ENCODE assay signal across 9 mouse cellular contexts in genomic region chr9:95407586-95408220, GRCm38 (mm10). TPM values are rescaled to one million over a fixed set of nuclear protein-coding genes. Genes with fewer than 3 reads are reported as not detected.
DNase-seq lines count a peak whose midpoint lies in the region; ATAC-seq and TF ChIP-seq lines count a peak whose summit lies in the region.
"Had no signal": no experiment of that assay in that cellular context is flagged by ENCODE, and none has a peak within 500 bp of the region (broad histone marks: within the 10 kb centered on the region; RNA-seq: fewer than 3 reads in every experiment).

No protein-coding gene starts in this region.

- no peaks in the 10 kb centered on the region for H3K36me3 ChIP-seq in spleen, adult 2 months (ENCODE audit: control insufficient read depth, insufficient read depth, low read length)
- H3K36me3 ChIP-seq in liver, embryonic 11.5 days (ENCODE audit: control insufficient read depth, insufficient read depth, low read length) = no peaks in the 10 kb centered on the region
- no peaks in the 10 kb centered on the region for H3K36me3 ChIP-seq in midbrain, embryonic 16.5 days (ENCODE audit: control insufficient read depth, insufficient read depth, low read length)

- ATAC-seq in liver, embryonic 11.5 days (replicated peaks; ENCODE audit: low FRiP score) = 0 out of 2 replicates have a peak, but pooled peaks have one; percentile 8
- peak; percentile 40 for ATAC-seq in midbrain, embryonic 16.5 days

- H3K4me2 ChIP-seq in liver, embryonic 11.5 days = peak overlapping the region; percentile 84
- peak overlapping the region; percentile 86 for H3K4me2 ChIP-seq in midbrain, embryonic 16.5 days (ENCODE audit: low read length)

- TF ChIP-seq POLR2A in spleen, adult 2 months (IDR thresholded peaks at IDR 0.05; ENCODE audit: low read depth, low read length) = no peak
- no peak; the same call in 1 of the 2 replicates for TF ChIP-seq POLR2A in embryonic fibroblast, embryonic 13.5 days (IDR thresholded peaks at IDR 0.05; ENCODE audit: low read depth, low read length)

- peaks cover 13% of the 10 kb centered on the region for H3K4me1 ChIP-seq in spleen, adult 2 months (ENCODE audit: control insufficient read depth, insufficient read depth, insufficient read length)
- H3K4me1 ChIP-seq in embryonic fibroblast, embryonic 13.5 days (ENCODE audit: control insufficient read depth, insufficient read depth, low read length) = 0 out of 2 replicates have a peak, but pooled peaks cover 3% of the 10 kb centered on the region
- H3K4me1 ChIP-seq in liver, embryonic 11.5 days (replicated peaks; ENCODE audit: control insufficient read depth, insufficient read depth, low read length) = no peaks in the 10 kb centered on the region; the same call in 1 of the 2 replicates
- H3K4me1 ChIP-seq in midbrain, embryonic 16.5 days (ENCODE audit: control insufficient read depth, insufficient read depth, low read length) = peaks cover 19% of the 10 kb centered on the region

- WGBS in spleen, adult 2 months = 1% methylated on average over 24 of the region's 24 CpGs
- WGBS in liver, embryonic 11.5 days = 2% methylated on average over 24 of the region's 24 CpGs
- under 1% methylated on average over 24 of the region's 24 CpGs for WGBS in midbrain, embryonic 16.5 days

- DNase-seq in spleen, adult 2 months (ENCODE audit: low read depth in 1 of 2, low spot score in 2 of 2) = no peak
- DNase-seq in spleen, postnatal 4 days (ENCODE audit: low spot score in 2 of 2) = no peak
- peak; percentile 71 for DNase-seq in induced T-regulatory cell, adult 2 months (ENCODE audit: low read depth)
- DNase-seq in liver, embryonic 11.5 days (ENCODE audit: low spot score) = no peak
- DNase-seq in adipocyte (ENCODE audit: low spot score) = no peak
- DNase-seq in B cell, adult 2 months = no peak

- H3K4me3 ChIP-seq in spleen, adult 2 months (ENCODE audit: extremely low read depth, insufficient read depth, insufficient read length) = peak overlapping the region; percentile 50; the same call in 1 of the 2 replicates
- peak overlapping the region; percentile 72 for H3K4me3 ChIP-seq in embryonic fibroblast, embryonic 13.5 days (ENCODE audit: insufficient read depth, low read length)
- H3K4me3 ChIP-seq in liver, embryonic 11.5 days (ENCODE audit: low read depth, low read length) = peak overlapping the region; percentile 59
- peak overlapping the region; percentile 91 for H3K4me3 ChIP-seq in midbrain, embryonic 16.5 days (ENCODE audit: low read depth, low read length)

- H3K9ac ChIP-seq in liver, embryonic 11.5 days (ENCODE audit: low read depth, low read length) = no peak overlapping the region
- peak overlapping the region; percentile 83 for H3K9ac ChIP-seq in midbrain, embryonic 16.5 days (ENCODE audit: low read depth, low read length)

- no peaks in the 10 kb centered on the region for H3K9me3 ChIP-seq in liver, embryonic 11.5 days (ENCODE audit: control insufficient read depth, low read length)
- no peaks in the 10 kb centered on the region for H3K9me3 ChIP-seq in midbrain, embryonic 16.5 days (replicated peaks; ENCODE audit: control insufficient read depth, low read length, poor library complexity, severe bottlenecking)

- H3K27me3 ChIP-seq in spleen, adult 2 months (ENCODE audit: control insufficient read depth, insufficient read depth, low read length) = peaks cover 18% of the 10 kb centered on the region
- peaks cover 61% of the 10 kb centered on the region for H3K27me3 ChIP-seq in liver, embryonic 11.5 days (replicated peaks; ENCODE audit: control insufficient read depth, insufficient read depth, low read length)
- H3K27me3 ChIP-seq in midbrain, embryonic 16.5 days (ENCODE audit: control insufficient read depth, insufficient read depth, low read depth, low read length) = no peaks in the 10 kb centered on the region; the same call in 1 of the 2 replicates

- no peak for TF ChIP-seq CTCF in spleen, adult 2 months (IDR thresholded peaks at IDR 0.05; ENCODE audit: extremely low read depth, insufficient read depth, insufficient read length, insufficient replicate concordance)
- no peak for TF ChIP-seq CTCF in embryonic fibroblast, embryonic 13.5 days (IDR thresholded peaks at IDR 0.05; ENCODE audit: borderline replicate concordance, insufficient read depth, low read length)

- peak overlapping the region; percentile 29; the same call in 1 of the 2 replicates for H3K27ac ChIP-seq in spleen, adult 2 months (ENCODE audit: insufficient read depth, low read length)
- H3K27ac ChIP-seq in embryonic fibroblast, embryonic 13.5 days (ENCODE audit: insufficient read depth, low read length) = peak overlapping the region; percentile 73
- H3K27ac ChIP-seq in liver, embryonic 11.5 days (ENCODE audit: low read depth, low read length) = no peak overlapping the region
- H3K27ac ChIP-seq in midbrain, embryonic 16.5 days (ENCODE audit: low read length) = peak overlapping the region; percentile 90
- H3K27ac ChIP-seq: macrophage had no signal

RNA-seq across cellular contexts. Expression of gene Chst2, which starts 1.2 kb away (rescaled TPM):
- polyA plus RNA-seq in spleen, adult 2 months (2012; rRNA removed) = 2.1 and 2.6 TPM in 2 replicates
- polyA plus RNA-seq in embryonic fibroblast, embryonic 13.5 days (2011; ENCODE audit: insufficient read length, low read depth, missing spikeins) = 20.0 and 21.5 TPM in 2 replicates
- 1.3 and 1.6 TPM in 2 replicates for polyA plus RNA-seq in liver, embryonic 11.5 days (2014; fragmentation: Nextera tagmentation; extraction: Ambion mirVana)
- polyA plus RNA-seq in midbrain, embryonic 16.5 days (2015; fragmentation: Nextera tagmentation; extraction: Ambion mirVana) = 26.5 and 26.7 TPM in 2 replicates
- polyA plus RNA-seq: macrophage had no signal
